Mouse (Mus musculus): Measurements from ENCODE around the gene Dlg5. TPM values are rescaled to one million over a fixed set of nuclear protein-coding genes. Genes with fewer than 3 reads are reported as not detected.
A peak's percentile ranks its signal among the peaks of the same experiment; 100 is the strongest.

The Dlg5 gene
- polyA plus RNA-seq, 1 experiment from 2014 or later = 6.0 TPM

DNA sequence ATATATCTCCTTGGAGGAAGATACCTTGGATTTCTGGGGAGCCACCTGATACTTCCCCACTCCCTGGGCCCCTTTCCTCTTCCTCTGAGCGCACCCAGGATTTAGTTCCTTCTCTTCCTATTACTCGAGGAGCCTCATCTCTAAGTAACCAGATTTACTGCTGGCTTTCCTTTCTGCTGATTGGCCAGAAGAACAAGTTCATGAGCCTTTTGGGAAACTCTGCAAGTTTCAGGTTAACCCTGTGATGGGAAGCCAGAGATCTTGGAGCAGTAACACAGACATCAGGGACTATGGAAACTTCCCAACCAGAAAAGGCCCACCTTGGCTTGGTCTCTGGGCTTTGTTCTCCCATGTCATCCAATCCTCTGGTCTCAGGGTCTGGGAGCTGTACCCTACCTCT lies 10.2 kb upstream of the Dlg5 start:
- Histone ChIP-seq H3K36me3 (ENCODE audit: insufficient read depth, low read length) (no peaks in the 10 kb centered on the region), H3K9me3 (ENCODE audit: low read length) (no peaks in the 10 kb centered on the region), H3K27me3 (replicated peaks; ENCODE audit: insufficient read depth, low read length) (no peaks in the 10 kb centered on the region), H3K9ac (replicated peaks; ENCODE audit: low read depth) (no peak overlapping the region), H3K27ac (ENCODE audit: low read length) (no peak overlapping the region), H3K4me1 (ENCODE audit: insufficient read depth, low read depth, low read length) (peaks cover 12% of the 10 kb centered on the region; the same call in 1 of the 2 replicates), H3K4me3 (ENCODE audit: low read depth, low read length) (no peak overlapping the region), H3K4me2 (replicated peaks; ENCODE audit: low read depth, low read length) (no peak overlapping the region)
- DNase-seq (ENCODE audit: low spot score) (no peak), ATAC-seq (no peak)
- TF ChIP-seq EP300 (IDR thresholded peaks at IDR 0.05) (no peak), CTCF (IDR thresholded peaks at IDR 0.05) (no peak)
- WGBS = 52% methylated on average over 2 of the region's 2 CpGs

DNA sequence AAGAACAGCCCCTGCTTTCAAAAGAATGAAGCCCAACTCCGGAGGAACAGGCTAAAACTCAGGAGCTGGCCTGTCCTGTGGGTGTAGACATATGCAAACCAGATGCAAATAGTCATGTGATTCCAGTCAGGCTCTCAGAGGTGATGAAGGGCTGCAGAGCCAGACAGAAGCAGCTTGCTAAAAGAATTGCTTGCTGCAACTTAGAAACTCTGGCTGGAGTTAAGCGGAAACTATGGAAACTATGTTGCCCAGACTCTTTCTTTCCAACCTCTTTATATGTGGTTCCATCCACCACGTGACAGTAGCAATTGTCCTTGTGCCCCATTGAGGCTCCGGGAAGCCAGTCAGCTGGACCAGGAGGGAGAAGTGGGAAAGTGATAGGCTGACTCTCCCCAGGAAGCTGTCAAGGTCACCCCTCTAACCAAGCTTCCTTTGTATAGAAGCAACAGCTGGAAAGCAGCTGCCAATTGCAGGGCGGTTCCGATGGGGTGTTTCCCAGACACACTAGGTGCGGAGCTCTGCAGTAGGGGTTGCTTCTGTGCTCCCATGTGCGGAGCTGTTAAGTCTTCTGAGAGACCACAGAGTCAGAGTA lies 8.0 kb upstream of the Dlg5 start:
- no peak for TF ChIP-seq CTCF (IDR thresholded peaks at IDR 0.05)
- TF ChIP-seq EP300 (IDR thresholded peaks at IDR 0.05) = no peak

DNA sequence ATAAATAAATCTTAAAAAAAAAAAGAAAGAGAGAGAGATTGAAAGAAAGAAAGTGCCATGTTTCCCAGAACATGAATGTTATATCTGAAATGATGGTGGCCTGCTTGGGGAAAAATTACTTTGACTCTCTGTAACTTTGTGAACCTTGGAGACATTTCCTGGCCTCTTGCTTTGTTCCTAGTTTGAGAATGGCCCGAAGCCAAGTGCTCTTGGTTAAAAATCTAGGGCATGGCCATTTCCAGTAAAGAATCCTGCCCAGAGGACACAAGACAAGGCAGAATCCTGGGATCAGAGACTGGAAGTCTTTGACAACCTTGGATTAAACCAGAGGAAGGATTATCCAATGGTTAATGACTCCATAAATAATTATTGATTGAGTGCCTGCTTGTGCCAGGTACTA lies 5.6 kb upstream of the Dlg5 start:
- Histone ChIP-seq H3K4me3 (ENCODE audit: low read depth, low read length) (no peak overlapping the region), H3K27ac (ENCODE audit: low read length) (no peak overlapping the region), H3K4me2 (replicated peaks; ENCODE audit: low read depth, low read length) (no peak overlapping the region), H3K36me3 (ENCODE audit: insufficient read depth, low read length) (no peaks in the 10 kb centered on the region), H3K9ac (replicated peaks; ENCODE audit: low read depth) (no peak overlapping the region), H3K9me3 (ENCODE audit: low read length) (no peaks in the 10 kb centered on the region), H3K27me3 (replicated peaks; ENCODE audit: insufficient read depth, low read length) (no peaks in the 10 kb centered on the region), H3K4me1 (ENCODE audit: insufficient read depth, low read depth, low read length) (peaks cover 12% of the 10 kb centered on the region; the same call in 1 of the 2 replicates)
- no peak for DNase-seq (ENCODE audit: low spot score)
- WGBS = 48% methylated on average over 1 of the region's 1 CpGs
- TF ChIP-seq CTCF (IDR thresholded peaks at IDR 0.05) (no peak), EP300 (IDR thresholded peaks at IDR 0.05) (no peak)
- no peak for ATAC-seq

More for the DNA sequence above, 8.0 kb upstream of the Dlg5 start:
- H3K4me1 ChIP-seq (ENCODE audit: insufficient read depth, low read depth, low read length) = peaks cover 12% of the 10 kb centered on the region; the same call in 1 of the 2 replicates
- no peaks in the 10 kb centered on the region for H3K9me3 ChIP-seq (ENCODE audit: low read length)
- no peaks in the 10 kb centered on the region for H3K36me3 ChIP-seq (ENCODE audit: insufficient read depth, low read length)
- no peak overlapping the region for H3K27ac ChIP-seq (ENCODE audit: low read length)
- H3K27me3 ChIP-seq (replicated peaks; ENCODE audit: insufficient read depth, low read length) = no peaks in the 10 kb centered on the region
- H3K9ac ChIP-seq (replicated peaks; ENCODE audit: low read depth) = no peak overlapping the region
- 8% methylated on average over 8 of the region's 8 CpGs for WGBS
- peak; percentile 87 for DNase-seq (ENCODE audit: low spot score)
- peak; percentile 92 for ATAC-seq
- no peak overlapping the region for H3K4me3 ChIP-seq (ENCODE audit: low read depth, low read length)
- peak overlapping the region; percentile 17; the same call in 1 of the 2 replicates for H3K4me2 ChIP-seq (replicated peaks; ENCODE audit: low read depth, low read length)

DNA sequence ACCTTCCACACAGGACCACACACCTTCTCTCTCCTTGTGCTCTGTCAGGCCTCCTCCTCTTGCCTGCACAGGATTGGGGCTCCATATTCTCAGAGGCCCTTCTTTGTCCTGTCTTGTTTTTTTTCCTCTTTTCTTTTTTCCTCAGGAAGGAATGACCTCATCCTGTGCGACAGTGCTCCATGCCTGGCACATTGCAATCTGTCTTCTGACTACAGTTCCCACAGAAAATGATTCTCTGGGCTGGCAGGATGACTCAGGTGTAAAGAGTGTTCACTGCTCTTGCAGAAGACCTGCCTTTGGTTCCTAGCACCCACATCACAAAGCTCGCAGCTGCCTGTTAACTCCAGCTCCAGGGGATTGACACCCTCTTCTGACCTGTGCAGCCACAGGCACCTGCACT lies 4.2 kb upstream of the Dlg5 start:
- no peak for DNase-seq (ENCODE audit: low spot score)
- WGBS = 37% methylated on average over 2 of the region's 2 CpGs
- TF ChIP-seq EP300 (IDR thresholded peaks at IDR 0.05) (no peak), CTCF (IDR thresholded peaks at IDR 0.05) (no peak)

DNA sequence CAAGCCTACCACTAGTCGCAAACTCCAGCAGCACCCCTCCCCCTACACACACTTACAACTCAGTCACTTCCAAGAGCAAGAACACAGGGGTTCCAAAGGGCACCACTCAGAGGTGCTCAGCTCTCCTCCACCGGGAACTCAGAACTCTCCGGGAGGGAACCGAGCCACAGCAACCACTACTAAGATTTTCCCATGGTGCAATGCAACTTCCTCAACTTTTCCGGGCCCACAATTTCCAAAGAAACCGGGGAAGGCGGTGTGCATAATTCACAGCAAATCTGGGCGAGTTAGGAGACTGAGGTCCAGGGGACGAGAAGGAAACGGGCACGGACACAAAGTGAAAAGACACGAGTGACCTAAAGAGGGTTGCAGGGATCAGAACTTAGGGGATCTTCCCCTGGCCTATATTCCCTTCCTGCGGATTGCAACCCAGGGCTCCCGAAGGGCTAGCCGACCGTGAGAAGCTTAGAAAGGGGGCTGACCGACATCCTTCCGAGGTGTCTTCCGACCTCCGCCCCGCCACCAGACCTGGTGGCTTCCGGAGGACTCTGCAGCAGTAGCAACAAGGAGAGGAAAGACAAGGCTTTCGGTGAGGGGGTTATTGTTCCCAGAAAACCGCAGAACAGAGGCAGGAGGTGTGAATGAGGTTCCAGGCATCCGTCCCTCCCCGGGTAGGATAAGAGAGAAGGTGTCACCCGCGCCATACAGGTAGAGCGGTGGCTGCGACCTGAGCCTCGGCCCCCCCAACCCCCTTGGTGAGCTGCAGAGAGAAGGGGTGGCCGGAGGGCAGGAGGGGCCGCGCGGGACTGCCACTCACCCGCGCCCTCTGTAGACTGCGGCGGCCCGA lies 1.2 kb downstream of the Dlg5 start:
- Histone ChIP-seq H3K9me3 (ENCODE audit: low read length) (no peaks in the 10 kb centered on the region), H3K27ac (ENCODE audit: low read length) (peak overlapping the region; percentile 90), H3K9ac (replicated peaks; ENCODE audit: low read depth) (peak overlapping the region; percentile 83), H3K36me3 (ENCODE audit: insufficient read depth, low read length) (no peaks in the 10 kb centered on the region), H3K4me2 (replicated peaks; ENCODE audit: low read depth, low read length) (peak overlapping the region; percentile 73), H3K4me1 (ENCODE audit: insufficient read depth, low read depth, low read length) (no peaks in the 10 kb centered on the region), H3K4me3 (ENCODE audit: low read depth, low read length) (peak overlapping the region; percentile 86), H3K27me3 (replicated peaks; ENCODE audit: insufficient read depth, low read length) (no peaks in the 10 kb centered on the region)
- peak; percentile 61 for ATAC-seq
- WGBS = 0% methylated on average over 37 of the region's 40 CpGs
- TF ChIP-seq EP300 (IDR thresholded peaks at IDR 0.05) (0 out of 2 replicates have a peak, but pooled peaks have one; percentile 16), CTCF (IDR thresholded peaks at IDR 0.05) (peak; percentile 28; the same call in 1 of the 2 replicates)
- DNase-seq (ENCODE audit: low spot score) = peak; percentile 77

More for the DNA sequence above, 4.2 kb upstream of the Dlg5 start:
- no peak overlapping the region for H3K4me2 ChIP-seq (replicated peaks; ENCODE audit: low read depth, low read length)
- no peaks in the 10 kb centered on the region for H3K27me3 ChIP-seq (replicated peaks; ENCODE audit: insufficient read depth, low read length)
- no peak overlapping the region for H3K4me3 ChIP-seq (ENCODE audit: low read depth, low read length)
- H3K27ac ChIP-seq (ENCODE audit: low read length) = no peak overlapping the region
- H3K36me3 ChIP-seq (ENCODE audit: insufficient read depth, low read length) = no peaks in the 10 kb centered on the region
- H3K4me1 ChIP-seq (ENCODE audit: insufficient read depth, low read depth, low read length) = peaks cover 12% of the 10 kb centered on the region; the same call in 1 of the 2 replicates
- ATAC-seq = no peak
- H3K9ac ChIP-seq (replicated peaks; ENCODE audit: low read depth) = no peak overlapping the region
- no peaks in the 10 kb centered on the region for H3K9me3 ChIP-seq (ENCODE audit: low read length)

DNA sequence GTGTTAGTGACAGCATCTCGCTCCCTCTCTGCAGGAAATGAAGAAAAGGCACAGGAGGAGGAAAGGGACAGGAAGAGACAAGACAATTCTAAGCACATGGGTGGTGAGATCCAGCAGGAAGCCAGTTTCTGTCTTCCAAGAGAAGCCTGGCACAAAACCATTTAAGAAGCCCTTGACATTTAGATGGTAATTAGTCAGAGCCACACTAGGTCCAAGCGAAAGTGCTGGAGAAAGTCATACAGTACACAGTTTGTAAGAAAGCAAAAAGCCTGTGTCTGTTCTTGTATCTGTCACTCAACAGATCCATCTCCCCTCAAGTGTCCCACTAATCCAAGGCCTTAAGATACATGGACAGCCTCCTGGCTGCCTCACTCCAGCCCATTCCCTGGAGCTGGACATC lies 3.7 kb downstream of the Dlg5 start:
- no peak for DNase-seq (ENCODE audit: low spot score)
- no peaks in the 10 kb centered on the region for H3K36me3 ChIP-seq (ENCODE audit: insufficient read depth, low read length)
- no peak overlapping the region for H3K4me2 ChIP-seq (replicated peaks; ENCODE audit: low read depth, low read length)
- H3K9me3 ChIP-seq (ENCODE audit: low read length) = no peaks in the 10 kb centered on the region
- H3K4me3 ChIP-seq (ENCODE audit: low read depth, low read length) = no peak overlapping the region
- no peaks in the 10 kb centered on the region for H3K4me1 ChIP-seq (ENCODE audit: insufficient read depth, low read depth, low read length)
- TF ChIP-seq EP300 (IDR thresholded peaks at IDR 0.05) (no peak), CTCF (IDR thresholded peaks at IDR 0.05) (no peak)
- H3K9ac ChIP-seq (replicated peaks; ENCODE audit: low read depth) = no peak overlapping the region
- WGBS = 87% methylated on average over 2 of the region's 2 CpGs
- ATAC-seq = no peak
- no peaks in the 10 kb centered on the region for H3K27me3 ChIP-seq (replicated peaks; ENCODE audit: insufficient read depth, low read length)
- H3K27ac ChIP-seq (ENCODE audit: low read length) = no peak overlapping the region
